Mouse (Mus musculus) forebrain, embryonic 14.5 days (tissue): ENCODE measurements at regions not wholly inside any gene's neighbourhood (a gene's known extent, or its start where the extent isn't known, plus 50 kb on each side); places are given as distances from the start of the nearest gene placed in this dataset.

Source experiments
- ATAC-seq: fragments of 200-750 bp; cut with Nextera tagmentation; 2 replicates; pipeline ENCODE4 v1.8.0; 2017; ENCODE audit warnings: mild to moderate bottlenecking, moderate library complexity
- DNase-seq: peaks from one replicate; pipeline ENCODE4 v3.0.0-alpha.2; 2015; ENCODE audit warnings: low spot score
- H3K27ac ChIP-seq: fragments of 300-500 bp; sonication (generic); 2 replicates; pipeline ENCODE4 v1.5.1; 2014; ENCODE audit warnings: low read depth, mild to moderate bottlenecking, control low read depth, low read length, moderate library complexity
- H3K27me3 ChIP-seq: fragments of 300-500 bp; sonication (generic); replicated peaks from 2 replicates; pipeline ENCODE4 v1.6.1; 2014; ENCODE audit warnings: low read length, control low read depth, mixed read lengths; ENCODE audit not compliant: control insufficient read depth, insufficient read depth
- H3K36me3 ChIP-seq: fragments of 300-500 bp; sonication (generic); 2 replicates; pipeline ENCODE4 v1.6.1; 2014; ENCODE audit warnings: low read length, control low read depth; ENCODE audit not compliant: control insufficient read depth, insufficient read depth
- H3K4me1 ChIP-seq: fragments of 300-500 bp; sonication (generic); 2 replicates; pipeline ENCODE4 v1.6.1; 2014; ENCODE audit warnings: antibody characterized with exemption, low read length, control low read depth; ENCODE audit not compliant: control insufficient read depth, insufficient read depth
- H3K4me2 ChIP-seq: fragments of 300-500 bp; sonication (generic); 2 replicates; pipeline ENCODE4 v1.6.1; 2014; ENCODE audit warnings: mild to moderate bottlenecking, control low read depth, low read length
- H3K4me3 ChIP-seq: fragments of 300-500 bp; sonication (generic); 2 replicates; pipeline ENCODE4 v1.5.1; 2014; ENCODE audit warnings: low read depth, low read length, control low read depth
- H3K9ac ChIP-seq: fragments of 300-500 bp; sonication (generic); 2 replicates; pipeline ENCODE4 v1.6.1; 2014; ENCODE audit warnings: mild to moderate bottlenecking, low read length, control low read depth, moderate library complexity
- H3K9me3 ChIP-seq: fragments of 300-500 bp; sonication (generic); replicated peaks from 2 replicates; pipeline ENCODE4 v1.6.1; 2016; ENCODE audit warnings: low read length, control low read depth, mixed read lengths; ENCODE audit not compliant: control insufficient read depth
- WGBS: fragments of 180-500 bp; shearing (Covaris S2); extraction: QIAGEN DNeasy Blood & Tissue Kit; methylation state at CpG from one replicate; pipeline ENCODE4 v1.1.7; 2014; 5-methylcytosine and 5-hydroxymethylcytosine counted together

GRCm38 (mm10) chr5:85403519-85403918 is 661.9 kb downstream of the Cenpc1 start:
- Histone ChIP-seq H3K9ac (no peak overlapping the region), H3K4me1 (no peaks in the 10 kb centered on the region), H3K36me3 (no peaks in the 10 kb centered on the region), H3K9me3 (no peaks in the 10 kb centered on the region), H3K4me2 (no peak overlapping the region), H3K27ac (no peak overlapping the region), H3K27me3 (no peaks in the 10 kb centered on the region), H3K4me3 (no peak overlapping the region)
- ATAC-seq (no peak), DNase-seq (no peak)
- WGBS = 76% methylated on average over 3 of the region's 3 CpGs

GRCm38 (mm10) chr5:85360427-85360826 is 705.0 kb downstream of the Cenpc1 start:
- Histone ChIP-seq H3K36me3 (no peaks in the 10 kb centered on the region), H3K4me2 (no peak overlapping the region), H3K27ac (no peak overlapping the region), H3K27me3 (no peaks in the 10 kb centered on the region), H3K4me3 (no peak overlapping the region), H3K9ac (no peak overlapping the region), H3K4me1 (no peaks in the 10 kb centered on the region), H3K9me3 (no peaks in the 10 kb centered on the region)
- ATAC-seq (no peak), DNase-seq (no peak)

GRCm38 (mm10) chr5:85346762-85347161 is 718.6 kb downstream of the Cenpc1 start:
- 36% methylated on average over 3 of the region's 3 CpGs for WGBS
- H3K4me3 ChIP-seq = no peak overlapping the region
- H3K27ac ChIP-seq = peak overlapping the region; percentile 74; the same call in 1 of the 2 replicates
- ATAC-seq (peak; percentile 96), DNase-seq (peak; percentile 88)
- no peaks in the 10 kb centered on the region for H3K9me3 ChIP-seq
- H3K36me3 ChIP-seq = no peaks in the 10 kb centered on the region
- H3K9ac ChIP-seq = no peak overlapping the region
- H3K4me2 ChIP-seq = no peak overlapping the region
- H3K4me1 ChIP-seq = peaks cover 2% of the 10 kb centered on the region; the same call in 1 of the 2 replicates
- H3K27me3 ChIP-seq = no peaks in the 10 kb centered on the region

- H3K4me2 ChIP-seq = no peak overlapping the region
- peak; percentile 85 for ATAC-seq
- H3K36me3 ChIP-seq = no peaks in the 10 kb centered on the region
- H3K9me3 ChIP-seq = no peaks in the 10 kb centered on the region
- H3K27me3 ChIP-seq = no peaks in the 10 kb centered on the region
- DNase-seq = peak; percentile 84
- peaks cover 2% of the 10 kb centered on the region; the same call in 1 of the 2 replicates for H3K4me1 ChIP-seq
- H3K9ac ChIP-seq = no peak overlapping the region
- 47% methylated on average over 7 of the region's 7 CpGs for WGBS
- peak overlapping the region; percentile 74; the same call in 1 of the 2 replicates for H3K27ac ChIP-seq
- no peak overlapping the region for H3K4me3 ChIP-seq
Measured at GRCm38 (mm10) chr5:85346066-85346649, 719.2 kb downstream of the Cenpc1 start.

- H3K4me1 ChIP-seq = peaks cover 6% of the 10 kb centered on the region; the same call in 1 of the 2 replicates
- no peaks in the 10 kb centered on the region for H3K27me3 ChIP-seq
- ATAC-seq (no peak), DNase-seq (no peak)
- H3K27ac ChIP-seq = no peak overlapping the region
- 55% methylated on average over 4 of the region's 4 CpGs for WGBS
- no peak overlapping the region for H3K4me2 ChIP-seq
- H3K4me3 ChIP-seq = no peak overlapping the region
- H3K9ac ChIP-seq = no peak overlapping the region
- no peaks in the 10 kb centered on the region for H3K36me3 ChIP-seq
- H3K9me3 ChIP-seq = no peaks in the 10 kb centered on the region
Measured at GRCm38 (mm10) chr5:85341383-85341782, 724.0 kb downstream of the Cenpc1 start.

GRCm38 (mm10) chr5:85337643-85338458 is 727.5 kb downstream of the Cenpc1 start:
- peak; percentile 85 for ATAC-seq
- DNase-seq = peak; percentile 89
- Histone ChIP-seq H3K36me3 (no peaks in the 10 kb centered on the region), H3K9me3 (no peaks in the 10 kb centered on the region), H3K4me2 (no peak overlapping the region), H3K4me1 (peaks cover 6% of the 10 kb centered on the region; the same call in 1 of the 2 replicates), H3K27ac (no peak overlapping the region; the same call in 1 of the 2 replicates), H3K27me3 (no peaks in the 10 kb centered on the region), H3K4me3 (no peak overlapping the region), H3K9ac (no peak overlapping the region)
- WGBS = 32% methylated on average over 8 of the region's 8 CpGs

- no peaks in the 10 kb centered on the region for H3K27me3 ChIP-seq
- no peak for DNase-seq
- peaks cover 6% of the 10 kb centered on the region; the same call in 1 of the 2 replicates for H3K4me1 ChIP-seq
- ATAC-seq = no peak
- no peaks in the 10 kb centered on the region for H3K9me3 ChIP-seq
- no peaks in the 10 kb centered on the region for H3K36me3 ChIP-seq
- H3K27ac ChIP-seq = no peak overlapping the region
- H3K4me3 ChIP-seq = no peak overlapping the region
- H3K4me2 ChIP-seq = no peak overlapping the region
- no peak overlapping the region for H3K9ac ChIP-seq
- 85% methylated on average over 1 of the region's 1 CpGs for WGBS
Measured at GRCm38 (mm10) chr5:85336944-85337343, 728.4 kb downstream of the Cenpc1 start.
